Mouse (Mus musculus): ENCODE measurements around the gene Fam234b. TPM values are rescaled to one million over a fixed set of nuclear protein-coding genes. Genes with fewer than 3 reads are reported as not detected.

Fam234b gene
- polyA plus RNA-seq, 1 experiment from 2014 or later: 32.5 TPM

- Histone ChIP-seq H3K36me3 (ENCODE audit: control insufficient read depth, insufficient read depth, low read length) (no peaks in the 10 kb centered on the region), H3K9me3 (ENCODE audit: control insufficient read depth, low read length) (no peaks in the 10 kb centered on the region), H3K27me3 (ENCODE audit: control insufficient read depth, insufficient read depth, low read length) (no peaks in the 10 kb centered on the region), H3K4me3 (ENCODE audit: low read depth, low read length) (no peak overlapping the region), H3K27ac (ENCODE audit: low read depth, low read length) (no peak overlapping the region), H3K4me2 (replicated peaks; ENCODE audit: low read depth, low read length) (no peak overlapping the region), H3K4me1 (replicated peaks; ENCODE audit: control insufficient read depth, insufficient read depth, low read length) (no peaks in the 10 kb centered on the region), H3K9ac (ENCODE audit: low read depth, low read length) (no peak overlapping the region)
- ATAC-seq (ENCODE audit: low FRiP score): no peak
- DNase-seq (ENCODE audit: low spot score): no peak
- WGBS: 70% methylated on average over 8 of the region's 8 CpGs
These were observed 47.8 kb downstream of the Fam234b start for GRCm38 (mm10) chr6:135245586-135245985.

GRCm38 (mm10) chr6:135247861-135248260 is 50.1 kb downstream of the Fam234b start:
- Histone ChIP-seq H3K9ac (ENCODE audit: low read depth, low read length) (no peak overlapping the region), H3K4me2 (replicated peaks; ENCODE audit: low read depth, low read length) (no peak overlapping the region), H3K36me3 (ENCODE audit: control insufficient read depth, insufficient read depth, low read length) (no peaks in the 10 kb centered on the region), H3K4me3 (ENCODE audit: low read depth, low read length) (no peak overlapping the region), H3K4me1 (replicated peaks; ENCODE audit: control insufficient read depth, insufficient read depth, low read length) (0 out of 2 replicates have a peak, but pooled peaks cover 3% of the 10 kb centered on the region), H3K27me3 (ENCODE audit: control insufficient read depth, insufficient read depth, low read length) (no peaks in the 10 kb centered on the region), H3K27ac (ENCODE audit: low read depth, low read length) (no peak overlapping the region), H3K9me3 (ENCODE audit: control insufficient read depth, low read length) (no peaks in the 10 kb centered on the region)
- ATAC-seq (ENCODE audit: low FRiP score): no peak
- 71% methylated on average over 6 of the region's 6 CpGs for WGBS
- no peak for DNase-seq (ENCODE audit: low spot score)

- Histone ChIP-seq H3K4me3 (ENCODE audit: low read depth, low read length) (no peak overlapping the region), H3K27me3 (ENCODE audit: control insufficient read depth, insufficient read depth, low read length) (no peaks in the 10 kb centered on the region), H3K9ac (ENCODE audit: low read depth, low read length) (no peak overlapping the region), H3K27ac (ENCODE audit: low read depth, low read length) (no peak overlapping the region), H3K9me3 (ENCODE audit: control insufficient read depth, low read length) (no peaks in the 10 kb centered on the region), H3K4me1 (replicated peaks; ENCODE audit: control insufficient read depth, insufficient read depth, low read length) (0 out of 2 replicates have a peak, but pooled peaks cover 4% of the 10 kb centered on the region), H3K4me2 (replicated peaks; ENCODE audit: low read depth, low read length) (no peak overlapping the region), H3K36me3 (ENCODE audit: control insufficient read depth, insufficient read depth, low read length) (no peaks in the 10 kb centered on the region)
- DNase-seq (ENCODE audit: low spot score): peak; percentile 78
- 60% methylated on average over 19 of the region's 19 CpGs for WGBS
- no peak for ATAC-seq (ENCODE audit: low FRiP score)
These were observed 52.2 kb downstream of the Fam234b start for GRCm38 (mm10) chr6:135249846-135250531.

- 68% methylated on average over 19 of the region's 19 CpGs for WGBS
- ATAC-seq (ENCODE audit: low FRiP score) (no peak), DNase-seq (ENCODE audit: low spot score) (no peak)
- H3K4me2 ChIP-seq (replicated peaks; ENCODE audit: low read depth, low read length): no peak overlapping the region
- H3K4me3 ChIP-seq (ENCODE audit: low read depth, low read length): no peak overlapping the region
- no peaks in the 10 kb centered on the region for H3K9me3 ChIP-seq (ENCODE audit: control insufficient read depth, low read length)
- H3K27ac ChIP-seq (ENCODE audit: low read depth, low read length): no peak overlapping the region
- H3K4me1 ChIP-seq (replicated peaks; ENCODE audit: control insufficient read depth, insufficient read depth, low read length): 0 out of 2 replicates have a peak, but pooled peaks cover 4% of the 10 kb centered on the region
- H3K9ac ChIP-seq (ENCODE audit: low read depth, low read length): no peak overlapping the region
- no peaks in the 10 kb centered on the region for H3K27me3 ChIP-seq (ENCODE audit: control insufficient read depth, insufficient read depth, low read length)
- H3K36me3 ChIP-seq (ENCODE audit: control insufficient read depth, insufficient read depth, low read length): no peaks in the 10 kb centered on the region
These were observed 53.3 kb downstream of the Fam234b start for GRCm38 (mm10) chr6:135250926-135251699.

- 49% methylated on average over 24 of the region's 24 CpGs for WGBS
These were observed 54.3 kb downstream of the Fam234b start for GRCm38 (mm10) chr6:135251849-135252727.

GRCm38 (mm10) chr6:135252728-135253077 is 54.9 kb downstream of the Fam234b start:
- Histone ChIP-seq H3K4me3 (ENCODE audit: low read depth, low read length) (no peak overlapping the region), H3K36me3 (ENCODE audit: control insufficient read depth, insufficient read depth, low read length) (no peaks in the 10 kb centered on the region), H3K27ac (ENCODE audit: low read depth, low read length) (no peak overlapping the region), H3K27me3 (ENCODE audit: control insufficient read depth, insufficient read depth, low read length) (no peaks in the 10 kb centered on the region), H3K9me3 (ENCODE audit: control insufficient read depth, low read length) (no peaks in the 10 kb centered on the region), H3K4me2 (replicated peaks; ENCODE audit: low read depth, low read length) (peak overlapping the region; percentile 36), H3K4me1 (replicated peaks; ENCODE audit: control insufficient read depth, insufficient read depth, low read length) (0 out of 2 replicates have a peak, but pooled peaks cover 4% of the 10 kb centered on the region), H3K9ac (ENCODE audit: low read depth, low read length) (peak overlapping the region; percentile 44)
- ATAC-seq (ENCODE audit: low FRiP score): peak; percentile 92
- DNase-seq (ENCODE audit: low spot score): peak; percentile 90
- WGBS: 7% methylated on average over 16 of the region's 16 CpGs

More at GRCm38 (mm10) chr6:135251849-135252727, 54.3 kb downstream of the Fam234b start:
- H3K27me3 ChIP-seq (ENCODE audit: control insufficient read depth, insufficient read depth, low read length): no peaks in the 10 kb centered on the region
- no peaks in the 10 kb centered on the region for H3K36me3 ChIP-seq (ENCODE audit: control insufficient read depth, insufficient read depth, low read length)
- no peak overlapping the region for H3K4me3 ChIP-seq (ENCODE audit: low read depth, low read length)
- ATAC-seq (ENCODE audit: low FRiP score): peak; percentile 83
- peak overlapping the region; percentile 44 for H3K9ac ChIP-seq (ENCODE audit: low read depth, low read length)
- H3K4me2 ChIP-seq (replicated peaks; ENCODE audit: low read depth, low read length): peak overlapping the region; percentile 36
- 0 out of 2 replicates have a peak, but pooled peaks cover 4% of the 10 kb centered on the region for H3K4me1 ChIP-seq (replicated peaks; ENCODE audit: control insufficient read depth, insufficient read depth, low read length)
- no peaks in the 10 kb centered on the region for H3K9me3 ChIP-seq (ENCODE audit: control insufficient read depth, low read length)
- no peak overlapping the region for H3K27ac ChIP-seq (ENCODE audit: low read depth, low read length)
- no peak for DNase-seq (ENCODE audit: low spot score)

- DNase-seq (ENCODE audit: low spot score): no peak
- ATAC-seq (ENCODE audit: low FRiP score): no peak
These were observed 56.4 kb downstream of the Fam234b start, which contains the start of gene Gsg1 for GRCm38 (mm10) chr6:135254153-135254552. Gene Gsg1 (minus strand): TSS chr6:135254351.

GRCm38 (mm10) chr6:135260435-135260834 is 62.7 kb downstream of the Fam234b start:
- Histone ChIP-seq H3K4me2 (replicated peaks; ENCODE audit: low read depth, low read length) (no peak overlapping the region), H3K27ac (ENCODE audit: low read depth, low read length) (no peak overlapping the region), H3K9ac (ENCODE audit: low read depth, low read length) (no peak overlapping the region), H3K4me3 (ENCODE audit: low read depth, low read length) (no peak overlapping the region), H3K36me3 (ENCODE audit: control insufficient read depth, insufficient read depth, low read length) (no peaks in the 10 kb centered on the region), H3K27me3 (ENCODE audit: control insufficient read depth, insufficient read depth, low read length) (no peaks in the 10 kb centered on the region), H3K4me1 (replicated peaks; ENCODE audit: control insufficient read depth, insufficient read depth, low read length) (no peaks in the 10 kb centered on the region), H3K9me3 (ENCODE audit: control insufficient read depth, low read length) (no peaks in the 10 kb centered on the region)
- ATAC-seq (ENCODE audit: low FRiP score) (no peak), DNase-seq (ENCODE audit: low spot score) (no peak)
- 90% methylated on average over 6 of the region's 6 CpGs for WGBS

More at GRCm38 (mm10) chr6:135254153-135254552, 56.4 kb downstream of the Fam234b start, which contains the start of gene Gsg1:
- H3K36me3 ChIP-seq (ENCODE audit: control insufficient read depth, insufficient read depth, low read length): no peaks in the 10 kb centered on the region
- no peak within 1 kb of the TSS for H3K9ac ChIP-seq (ENCODE audit: low read depth, low read length)
- 0 out of 2 replicates have a peak, but pooled peaks cover 4% of the 10 kb centered on the region for H3K4me1 ChIP-seq (replicated peaks; ENCODE audit: control insufficient read depth, insufficient read depth, low read length)
- no peak within 1 kb of the TSS for H3K4me3 ChIP-seq (ENCODE audit: low read depth, low read length)
- H3K9me3 ChIP-seq (ENCODE audit: control insufficient read depth, low read length): no peaks in the 10 kb centered on the region
- H3K27ac ChIP-seq (ENCODE audit: low read depth, low read length): no peak within 1 kb of the TSS
- 80% methylated on average over 7 of the region's 7 CpGs for WGBS
- H3K4me2 ChIP-seq (replicated peaks; ENCODE audit: low read depth, low read length): no peak within 1 kb of the TSS
- H3K27me3 ChIP-seq (ENCODE audit: control insufficient read depth, insufficient read depth, low read length): no peaks in the 10 kb centered on the region

Data from hindbrain, embryonic 11.5 days (tissue).